Mouse (Mus musculus): ENCODE measurements around the gene Ppt2. TPM values are rescaled to one million over a fixed set of nuclear protein-coding genes. Genes with fewer than 3 reads are reported as not detected.

Gene Ppt2
- polyA plus RNA-seq, 1 experiment from 2014 or later = 19.3 TPM

GRCm38 (mm10) chr17:34585121-34585520 lies 43.2 kb downstream of the Ppt2 start:
- H3K36me3 ChIP-seq (replicated peaks; ENCODE audit: insufficient read depth, low read length) = no peaks in the 10 kb centered on the region
- ATAC-seq (no peak), DNase-seq (no peak)
- H3K27me3 ChIP-seq (ENCODE audit: insufficient read depth, low read length) = no peaks in the 10 kb centered on the region
- H3K4me3 ChIP-seq (ENCODE audit: low read depth, low read length) = no peak overlapping the region
- no peak overlapping the region for H3K4me2 ChIP-seq (ENCODE audit: low read depth, low read length)
- no peaks in the 10 kb centered on the region for H3K9me3 ChIP-seq (ENCODE audit: low read length)
- H3K4me1 ChIP-seq (ENCODE audit: insufficient read depth) = peaks cover 35% of the 10 kb centered on the region
- H3K9ac ChIP-seq (replicated peaks) = no peak overlapping the region
- no peak overlapping the region for H3K27ac ChIP-seq (ENCODE audit: low read depth)
- 83% methylated on average over 8 of the region's 8 CpGs for WGBS (ENCODE audit: insufficient replicate concordance)
- TF ChIP-seq EP300 (IDR thresholded peaks at IDR 0.05; ENCODE audit: low read depth) = no peak
- TF ChIP-seq CTCF (IDR thresholded peaks at IDR 0.05; ENCODE audit: low read depth) = no peak

GRCm38 (mm10) chr17:34583819-34584218 lies 44.5 kb downstream of the Ppt2 start:
- Histone ChIP-seq H3K27ac (ENCODE audit: low read depth) (no peak overlapping the region), H3K27me3 (ENCODE audit: insufficient read depth, low read length) (no peaks in the 10 kb centered on the region), H3K36me3 (replicated peaks; ENCODE audit: insufficient read depth, low read length) (no peaks in the 10 kb centered on the region), H3K4me2 (ENCODE audit: low read depth, low read length) (no peak overlapping the region), H3K9me3 (ENCODE audit: low read length) (no peaks in the 10 kb centered on the region), H3K4me3 (ENCODE audit: low read depth, low read length) (no peak overlapping the region), H3K4me1 (ENCODE audit: insufficient read depth) (peaks cover 22% of the 10 kb centered on the region), H3K9ac (replicated peaks) (no peak overlapping the region)
- ATAC-seq = no peak
- TF ChIP-seq EP300 (IDR thresholded peaks at IDR 0.05; ENCODE audit: low read depth) (no peak), CTCF (IDR thresholded peaks at IDR 0.05; ENCODE audit: low read depth) (no peak)
- no peak for DNase-seq
- 88% methylated on average over 8 of the region's 8 CpGs for WGBS (ENCODE audit: insufficient replicate concordance)

GRCm38 (mm10) chr17:34583397-34583796 lies 44.9 kb downstream of the Ppt2 start:
- H3K9ac ChIP-seq (replicated peaks) = no peak overlapping the region
- no peak overlapping the region for H3K4me3 ChIP-seq (ENCODE audit: low read depth, low read length)
- H3K4me2 ChIP-seq (ENCODE audit: low read depth, low read length) = no peak overlapping the region
- ATAC-seq = no peak
- peaks cover 18% of the 10 kb centered on the region for H3K4me1 ChIP-seq (ENCODE audit: insufficient read depth)
- no peaks in the 10 kb centered on the region for H3K27me3 ChIP-seq (ENCODE audit: insufficient read depth, low read length)
- no peak overlapping the region for H3K27ac ChIP-seq (ENCODE audit: low read depth)
- TF ChIP-seq EP300 (IDR thresholded peaks at IDR 0.05; ENCODE audit: low read depth) (no peak), CTCF (IDR thresholded peaks at IDR 0.05; ENCODE audit: low read depth) (no peak)
- H3K9me3 ChIP-seq (ENCODE audit: low read length) = no peaks in the 10 kb centered on the region
- WGBS (ENCODE audit: insufficient replicate concordance) = 66% methylated on average over 7 of the region's 7 CpGs
- H3K36me3 ChIP-seq (replicated peaks; ENCODE audit: insufficient read depth, low read length) = no peaks in the 10 kb centered on the region
- no peak for DNase-seq

GRCm38 (mm10) chr17:34582528-34582927 lies 45.8 kb downstream of the Ppt2 start:
- DNase-seq (no peak), ATAC-seq (no peak)
- H3K27me3 ChIP-seq (ENCODE audit: insufficient read depth, low read length) = no peaks in the 10 kb centered on the region
- H3K4me3 ChIP-seq (ENCODE audit: low read depth, low read length) = no peak overlapping the region
- H3K4me1 ChIP-seq (ENCODE audit: insufficient read depth) = peaks cover 12% of the 10 kb centered on the region; the same call in 1 of the 2 replicates
- H3K36me3 ChIP-seq (replicated peaks; ENCODE audit: insufficient read depth, low read length) = no peaks in the 10 kb centered on the region
- no peak overlapping the region for H3K27ac ChIP-seq (ENCODE audit: low read depth)
- H3K4me2 ChIP-seq (ENCODE audit: low read depth, low read length) = no peak overlapping the region
- 82% methylated on average over 12 of the region's 12 CpGs for WGBS (ENCODE audit: insufficient replicate concordance)
- no peaks in the 10 kb centered on the region for H3K9me3 ChIP-seq (ENCODE audit: low read length)
- no peak for TF ChIP-seq EP300 (IDR thresholded peaks at IDR 0.05; ENCODE audit: low read depth)
- no peak overlapping the region for H3K9ac ChIP-seq (replicated peaks)

- ATAC-seq (no peak), DNase-seq (no peak)
- TF ChIP-seq CTCF (IDR thresholded peaks at IDR 0.05; ENCODE audit: low read depth) (no peak), EP300 (IDR thresholded peaks at IDR 0.05; ENCODE audit: low read depth) (no peak)
- no peak overlapping the region for H3K27ac ChIP-seq (ENCODE audit: low read depth)
- no peak overlapping the region for H3K4me2 ChIP-seq (ENCODE audit: low read depth, low read length)
- H3K9me3 ChIP-seq (ENCODE audit: low read length) = no peaks in the 10 kb centered on the region
- H3K27me3 ChIP-seq (ENCODE audit: insufficient read depth, low read length) = no peaks in the 10 kb centered on the region
- no peak overlapping the region for H3K4me3 ChIP-seq (ENCODE audit: low read depth, low read length)
- H3K4me1 ChIP-seq (ENCODE audit: insufficient read depth) = no peaks in the 10 kb centered on the region
- no peak overlapping the region for H3K9ac ChIP-seq (replicated peaks)
- WGBS (ENCODE audit: insufficient replicate concordance) = 88% methylated on average over 3 of the region's 3 CpGs
- no peaks in the 10 kb centered on the region for H3K36me3 ChIP-seq (replicated peaks; ENCODE audit: insufficient read depth, low read length)
These were observed 50.2 kb downstream of the Ppt2 start for GRCm38 (mm10) chr17:34578070-34578469.

- Histone ChIP-seq H3K4me2 (ENCODE audit: low read depth, low read length) (no peak overlapping the region), H3K27ac (ENCODE audit: low read depth) (no peak overlapping the region), H3K9ac (replicated peaks) (no peak overlapping the region), H3K4me3 (ENCODE audit: low read depth, low read length) (no peak overlapping the region), H3K9me3 (ENCODE audit: low read length) (no peaks in the 10 kb centered on the region; the same call in 1 of the 2 replicates), H3K36me3 (replicated peaks; ENCODE audit: insufficient read depth, low read length) (no peaks in the 10 kb centered on the region), H3K4me1 (ENCODE audit: insufficient read depth) (no peaks in the 10 kb centered on the region), H3K27me3 (ENCODE audit: insufficient read depth, low read length) (no peaks in the 10 kb centered on the region)
- no peak for TF ChIP-seq CTCF (IDR thresholded peaks at IDR 0.05; ENCODE audit: low read depth)
- no peak for TF ChIP-seq EP300 (IDR thresholded peaks at IDR 0.05; ENCODE audit: low read depth)
- no peak for DNase-seq
- WGBS (ENCODE audit: insufficient replicate concordance) = 58% methylated on average over 5 of the region's 5 CpGs
- no peak for ATAC-seq
These were observed 51.7 kb downstream of the Ppt2 start for GRCm38 (mm10) chr17:34576577-34576976.

GRCm38 (mm10) chr17:34572361-34572760 lies 55.9 kb downstream of the Ppt2 start:
- no peaks in the 10 kb centered on the region for H3K36me3 ChIP-seq (replicated peaks; ENCODE audit: insufficient read depth, low read length)
- DNase-seq = no peak
- 45% methylated on average over 15 of the region's 15 CpGs for WGBS (ENCODE audit: insufficient replicate concordance)
- H3K4me1 ChIP-seq (ENCODE audit: insufficient read depth) = no peaks in the 10 kb centered on the region
- TF ChIP-seq CTCF (IDR thresholded peaks at IDR 0.05; ENCODE audit: low read depth) (no peak), EP300 (IDR thresholded peaks at IDR 0.05; ENCODE audit: low read depth) (no peak)
- no peak overlapping the region for H3K4me2 ChIP-seq (ENCODE audit: low read depth, low read length)
- H3K27me3 ChIP-seq (ENCODE audit: insufficient read depth, low read length) = no peaks in the 10 kb centered on the region; the same call in 1 of the 2 replicates
- no peaks in the 10 kb centered on the region; the same call in 1 of the 2 replicates for H3K9me3 ChIP-seq (ENCODE audit: low read length)
- H3K4me3 ChIP-seq (ENCODE audit: low read depth, low read length) = no peak overlapping the region
- no peak overlapping the region for H3K27ac ChIP-seq (ENCODE audit: low read depth)
- no peak overlapping the region for H3K9ac ChIP-seq (replicated peaks)
- ATAC-seq = no peak
